ENCODE assay signal across 14 mouse cellular contexts in the genomic region with DNA sequence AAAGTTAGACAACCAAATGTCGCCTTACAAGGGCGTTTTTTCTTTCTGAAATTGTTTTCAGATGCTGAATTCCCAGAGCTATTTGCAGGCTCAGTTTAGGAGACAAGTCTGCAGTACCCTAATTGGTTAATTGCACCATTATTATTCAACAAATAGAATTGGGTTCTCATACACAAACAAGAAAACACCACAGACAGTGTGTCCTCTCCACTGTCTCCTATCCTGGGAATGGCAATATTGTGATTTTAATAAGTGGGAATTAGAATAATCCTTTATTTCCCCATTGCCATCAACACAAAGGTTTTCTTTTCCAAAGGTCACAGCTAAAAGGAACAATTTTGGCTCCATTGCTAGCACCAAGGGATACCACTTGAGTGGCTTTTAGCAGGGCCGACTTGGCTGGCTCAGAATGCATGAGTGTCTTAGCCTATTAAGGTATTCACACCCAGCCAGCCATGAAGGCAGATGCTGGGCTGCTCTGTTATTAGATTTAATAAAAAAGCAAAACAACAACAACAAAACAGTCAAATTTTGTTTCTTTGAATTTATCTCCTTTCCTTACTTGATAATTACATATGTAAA. TPM values are rescaled to one million over a fixed set of nuclear protein-coding genes. Genes with fewer than 3 reads are reported as not detected.
DNase-seq lines count a peak whose midpoint lies in the region; ATAC-seq and TF ChIP-seq lines count a peak whose summit lies in the region.
"Had no signal": no experiment of that assay in that cellular context is flagged by ENCODE, and none has a peak within 500 bp of the region (broad histone marks: within the 10 kb centered on the region; RNA-seq: fewer than 3 reads in every experiment).

No protein-coding gene starts in this region.

- H3K9me3 ChIP-seq in forebrain, embryonic 14.5 days (replicated peaks; ENCODE audit: control insufficient read depth, low read length), result no peaks in the 10 kb centered on the region
- H3K9me3 ChIP-seq in midbrain, embryonic 13.5 days, result no peaks in the 10 kb centered on the region
- H3K9me3 ChIP-seq in heart, embryonic 12.5 days (replicated peaks), result no peaks in the 10 kb centered on the region
- H3K9me3 ChIP-seq: kidney, embryonic 15.5 days; stomach, embryonic 15.5 days had no signal

- peak; percentile 69 to 76 for DNase-seq in cerebellum, postnatal 14 days
- DNase-seq in cerebellum, postnatal 36 days, result no peak
- peak; percentile 82 for DNase-seq in Muller cell, postnatal 12 days (ENCODE audit: inconsistent ontology term)
- peak; percentile 81 for DNase-seq in forebrain, embryonic 14.5 days (ENCODE audit: low spot score)
- no peak for DNase-seq in heart, postnatal 4 days
- DNase-seq in gastrocnemius, adult 2 months, result no peak
- DNase-seq: right cerebral cortex, postnatal 14 days had no signal

- H3K27ac ChIP-seq in forebrain, embryonic 14.5 days (ENCODE audit: low read depth, low read length), result no peak overlapping the region
- H3K27ac ChIP-seq in midbrain, embryonic 13.5 days, result no peak overlapping the region
- no peak overlapping the region for H3K27ac ChIP-seq in gastrocnemius, adult 2 months
- no peak overlapping the region for H3K27ac ChIP-seq in heart, embryonic 12.5 days (ENCODE audit: poor library complexity, severe bottlenecking)
- H3K27ac ChIP-seq: kidney, embryonic 15.5 days; stomach, embryonic 15.5 days had no signal

- intact Hi-C loops in gastrocnemius, adult 2 months (cut with DNase I), result no loop called here

- H3K4me2 ChIP-seq in forebrain, embryonic 14.5 days (ENCODE audit: low read length), result no peak overlapping the region
- no peak overlapping the region for H3K4me2 ChIP-seq in midbrain, embryonic 13.5 days (replicated peaks)
- H3K4me2 ChIP-seq in heart, embryonic 12.5 days, result no peak overlapping the region
- H3K4me2 ChIP-seq: kidney, embryonic 15.5 days; stomach, embryonic 15.5 days had no signal

- no peak overlapping the region for H3K9ac ChIP-seq in forebrain, embryonic 14.5 days (ENCODE audit: low read length)
- no peak overlapping the region for H3K9ac ChIP-seq in midbrain, embryonic 13.5 days (replicated peaks)
- H3K9ac ChIP-seq in heart, embryonic 12.5 days, result no peak overlapping the region
- H3K9ac ChIP-seq: kidney, embryonic 15.5 days; stomach, embryonic 15.5 days had no signal

- TF ChIP-seq CTCF in gastrocnemius, adult 2 months (IDR thresholded peaks at IDR 0.05), result no peak

- H3K27me3 ChIP-seq in forebrain, embryonic 14.5 days (replicated peaks; ENCODE audit: control insufficient read depth, insufficient read depth, low read length), result no peaks in the 10 kb centered on the region
- H3K27me3 ChIP-seq in midbrain, embryonic 13.5 days, result no peaks in the 10 kb centered on the region
- H3K27me3 ChIP-seq in heart, embryonic 12.5 days (replicated peaks), result no peaks in the 10 kb centered on the region
- H3K27me3 ChIP-seq: kidney, embryonic 15.5 days; stomach, embryonic 15.5 days had no signal

- ATAC-seq in forebrain, embryonic 14.5 days, result peak; percentile 93
- peak; percentile 94 for ATAC-seq in midbrain, embryonic 13.5 days
- ATAC-seq in heart, embryonic 12.5 days (ENCODE audit: insufficient number of reproducible peaks, low FRiP score), result no peak
- ATAC-seq: lung, postnatal 0 days had no signal

- H3K36me3 ChIP-seq in forebrain, embryonic 14.5 days (ENCODE audit: control insufficient read depth, insufficient read depth, low read length), result no peaks in the 10 kb centered on the region
- no peaks in the 10 kb centered on the region for H3K36me3 ChIP-seq in midbrain, embryonic 13.5 days
- H3K36me3 ChIP-seq in heart, embryonic 12.5 days, result no peaks in the 10 kb centered on the region
- H3K36me3 ChIP-seq: kidney, embryonic 15.5 days; stomach, embryonic 15.5 days had no signal

- WGBS in forebrain, embryonic 14.5 days, result 11% methylated on average over 3 of the region's 3 CpGs
- WGBS in midbrain, embryonic 13.5 days, result 30% methylated on average over 3 of the region's 3 CpGs
- WGBS in heart, embryonic 12.5 days, result 68% methylated on average over 3 of the region's 3 CpGs

- H3K4me1 ChIP-seq in forebrain, embryonic 14.5 days (ENCODE audit: control insufficient read depth, insufficient read depth, low read length), result no peaks in the 10 kb centered on the region; the same call in 1 of the 2 replicates
- peaks cover 9% of the 10 kb centered on the region; the same call in 1 of the 2 replicates for H3K4me1 ChIP-seq in midbrain, embryonic 13.5 days (replicated peaks)
- H3K4me1 ChIP-seq in heart, embryonic 12.5 days (replicated peaks), result no peaks in the 10 kb centered on the region
- H3K4me1 ChIP-seq: kidney, embryonic 15.5 days; stomach, embryonic 15.5 days had no signal

- H3K4me3 ChIP-seq in forebrain, embryonic 14.5 days (ENCODE audit: low read depth, low read length), result no peak overlapping the region
- no peak overlapping the region for H3K4me3 ChIP-seq in midbrain, embryonic 13.5 days (replicated peaks)
- no peak overlapping the region for H3K4me3 ChIP-seq in gastrocnemius, adult 2 months
- no peak overlapping the region for H3K4me3 ChIP-seq in heart, embryonic 12.5 days
- H3K4me3 ChIP-seq: kidney, embryonic 15.5 days; stomach, embryonic 15.5 days had no signal

RNA-seq across cellular contexts. Expression of gene Luzp2, which starts 53.3 kb away (rescaled TPM):
- 15.4 and 22.1 TPM in 2 replicates for polyA plus RNA-seq in forebrain, embryonic 14.5 days (2014; fragmentation: Nextera tagmentation; extraction: Ambion mirVana)
- polyA plus RNA-seq in midbrain, embryonic 13.5 days (2015; fragmentation: Nextera tagmentation; extraction: Ambion mirVana), result 21.3 and 23.1 TPM in 2 replicates
- under 1 TPM; 0.07 to 0.10 TPM for total RNA-seq in heart, postnatal 4 days (2021)
- under 1 TPM in 1 of 2 experiments, not detected in 1; 0.08 TPM for total RNA-seq in gastrocnemius, adult 2 months (2021)
- polyA plus RNA-seq in heart, embryonic 12.5 days (2016; fragmentation: Nextera tagmentation; extraction: Ambion mirVana), result 0.64 and 0.76 TPM in 2 replicates
- total RNA-seq: liver, adult 2 months; MEL had no signal
- polyA plus RNA-seq: liver, adult 2 months had no signal

Comparison
In these comparisons a context has a peak if more than half of its experiments do, and no peak if none do; other contexts are left out.
1. DNase-seq: peak in cerebellum, postnatal 14 days (2 of 2), Muller cell, postnatal 12 days (single experiment) and forebrain, embryonic 14.5 days (single experiment); none in cerebellum, postnatal 36 days (0 of 2), heart, postnatal 4 days (single experiment) and gastrocnemius, adult 2 months (single experiment).